Mouse (Mus musculus) cerebellum, postnatal 14 days (tissue): ENCODE results near the gene Gm17542.
"Not testable (repeated sequence)": the region's sequence is repeated elsewhere in the genome, so short reads cannot be mapped to it uniquely, and the experiment has no call there.

Experiments
- DNase-seq, 2 experiments: peaks; one replicate each; pipeline ENCODE4 v3.0.0; 2021; ENCODE audit warnings: mixed read lengths in 2 of 2

Gm17542 gene

GRCm38 (mm10) chr10:58718110-58718509 is at the start of gene Gm17542:
Gm17542 (minus strand) TSS chr10:58718210.
- DNase-seq, result not testable (repeated sequence)

- DNase-seq, result no peak
Observed at GRCm38 (mm10) chr10:58739779-58740178, 21.8 kb upstream of the Gm17542 start.

GRCm38 (mm10) chr10:58738152-58738551 is 20.1 kb upstream of the Gm17542 start:
- DNase-seq, result no peak

GRCm38 (mm10) chr10:58714789-58715148 is 3.2 kb downstream of the Gm17542 start:
- DNase-seq, result no peak

- no peak for DNase-seq
Observed at GRCm38 (mm10) chr10:58713855-58714788, 3.9 kb downstream of the Gm17542 start.

- DNase-seq, result no peak
Observed at GRCm38 (mm10) chr10:58713225-58713624, 4.8 kb downstream of the Gm17542 start.

GRCm38 (mm10) chr10:58709021-58709420 is 9.0 kb downstream of the Gm17542 start:
- no peak for DNase-seq

GRCm38 (mm10) chr10:58700578-58700977 is 17.4 kb downstream of the Gm17542 start:
- DNase-seq, result no peak

GRCm38 (mm10) chr10:58700160-58700559 is 17.9 kb downstream of the Gm17542 start:
- no peak for DNase-seq

GRCm38 (mm10) chr10:58698955-58699354 is 19.1 kb downstream of the Gm17542 start:
- peak in 1 of 2 experiments; percentile 19 for DNase-seq

- no peak for DNase-seq
Observed at GRCm38 (mm10) chr10:58691051-58691450, 27.0 kb downstream of the Gm17542 start.

- no peak for DNase-seq
Observed at GRCm38 (mm10) chr10:58679298-58679697, 38.7 kb downstream of the Gm17542 start.

GRCm38 (mm10) chr10:58675533-58675932 is 42.5 kb downstream of the Gm17542 start, which contains the start of gene Edar:
Edar (minus strand) TSS chr10:58675654.
- peak; percentile 88 to 94 for DNase-seq

GRCm38 (mm10) chr10:58673278-58674061 is 44.5 kb downstream of the Gm17542 start:
- DNase-seq, result peak; percentile 90 to 93

GRCm38 (mm10) chr10:58672557-58673277 is 45.3 kb downstream of the Gm17542 start:
- no peak for DNase-seq

- peak; percentile 34 to 49 for DNase-seq
Observed at GRCm38 (mm10) chr10:58663868-58664267, 54.1 kb downstream of the Gm17542 start.
